Mouse (Mus musculus): ENCODE results near the gene Cd6. TPM values are rescaled to one million over a fixed set of nuclear protein-coding genes. Genes with fewer than 3 reads are reported as not detected.

Cd6 gene
- polyA plus RNA-seq, 1 experiment from 2014 or later: 0.07 TPM

DNA sequence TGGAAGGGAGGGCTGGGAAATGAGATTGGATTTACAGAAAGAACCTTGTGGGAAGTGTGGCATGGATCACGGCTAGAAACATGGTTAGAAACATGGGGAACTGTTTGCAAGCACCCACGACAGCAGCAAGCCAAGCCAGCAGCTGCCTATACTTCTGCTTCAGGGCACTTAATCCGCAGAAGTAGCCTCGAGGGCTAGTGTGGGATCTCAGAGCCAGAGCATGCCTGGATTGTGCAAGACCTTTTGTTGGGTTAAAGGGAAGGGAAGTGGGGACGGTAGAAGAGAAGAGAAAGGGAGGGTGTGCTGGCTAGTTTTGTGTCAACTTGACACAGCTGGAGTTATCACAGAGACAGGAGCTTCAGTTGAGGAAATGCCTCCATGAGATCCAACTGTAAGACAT, 26.1 kb downstream of the Cd6 start:
- Histone ChIP-seq H3K36me3 (ENCODE audit: control insufficient read depth, insufficient read depth, low read length) (no peaks in the 10 kb centered on the region), H3K9me3 (ENCODE audit: control insufficient read depth, low read length) (no peaks in the 10 kb centered on the region), H3K27me3 (ENCODE audit: control insufficient read depth, insufficient read depth, low read length) (no peaks in the 10 kb centered on the region), H3K4me1 (replicated peaks; ENCODE audit: control insufficient read depth, insufficient read depth) (no peaks in the 10 kb centered on the region), H3K4me2 (replicated peaks; ENCODE audit: low read depth) (no peak overlapping the region), H3K9ac (ENCODE audit: low read length) (no peak overlapping the region), H3K4me3 (ENCODE audit: low read depth, low read length) (no peak overlapping the region), H3K27ac (replicated peaks) (no peak overlapping the region)
- no peak for ATAC-seq (ENCODE audit: low FRiP score, low TSS enrichment)
- no peak for TF ChIP-seq EP300 (optimal IDR thresholded peaks at IDR 0.05)
- no peak for TF ChIP-seq CTCF (IDR thresholded peaks at IDR 0.05; ENCODE audit: low read depth)
- DNase-seq (ENCODE audit: low spot score): no peak
- 60% methylated on average over 5 of the region's 5 CpGs for WGBS

- Histone ChIP-seq H3K9me3 (ENCODE audit: control insufficient read depth, low read length) (no peaks in the 10 kb centered on the region), H3K36me3 (ENCODE audit: control insufficient read depth, insufficient read depth, low read length) (no peaks in the 10 kb centered on the region), H3K4me2 (replicated peaks; ENCODE audit: low read depth) (no peak overlapping the region), H3K27ac (replicated peaks) (no peak overlapping the region), H3K4me1 (replicated peaks; ENCODE audit: control insufficient read depth, insufficient read depth) (no peaks in the 10 kb centered on the region), H3K27me3 (ENCODE audit: control insufficient read depth, insufficient read depth, low read length) (no peaks in the 10 kb centered on the region), H3K4me3 (ENCODE audit: low read depth, low read length) (no peak overlapping the region), H3K9ac (ENCODE audit: low read length) (no peak overlapping the region)
- WGBS: 87% methylated on average over 6 of the region's 6 CpGs
- TF ChIP-seq EP300 (optimal IDR thresholded peaks at IDR 0.05): no peak
- TF ChIP-seq CTCF (IDR thresholded peaks at IDR 0.05; ENCODE audit: low read depth): no peak
- DNase-seq (ENCODE audit: low spot score): no peak
- ATAC-seq (ENCODE audit: low FRiP score, low TSS enrichment): no peak
Measured at GRCm38 (mm10) chr19:10801906-10802305, 28.0 kb downstream of the Cd6 start.

- Histone ChIP-seq H3K36me3 (ENCODE audit: control insufficient read depth, insufficient read depth, low read length) (no peaks in the 10 kb centered on the region), H3K4me3 (ENCODE audit: low read depth, low read length) (no peak overlapping the region), H3K4me1 (replicated peaks; ENCODE audit: control insufficient read depth, insufficient read depth) (no peaks in the 10 kb centered on the region), H3K27me3 (ENCODE audit: control insufficient read depth, insufficient read depth, low read length) (no peaks in the 10 kb centered on the region), H3K4me2 (replicated peaks; ENCODE audit: low read depth) (no peak overlapping the region), H3K9me3 (ENCODE audit: control insufficient read depth, low read length) (no peaks in the 10 kb centered on the region), H3K9ac (ENCODE audit: low read length) (no peak overlapping the region), H3K27ac (replicated peaks) (no peak overlapping the region)
- DNase-seq (ENCODE audit: low spot score): no peak
- 65% methylated on average over 6 of the region's 6 CpGs for WGBS
- no peak for ATAC-seq (ENCODE audit: low FRiP score, low TSS enrichment)
- TF ChIP-seq CTCF (IDR thresholded peaks at IDR 0.05; ENCODE audit: low read depth): no peak
- no peak for TF ChIP-seq EP300 (optimal IDR thresholded peaks at IDR 0.05)
Measured at GRCm38 (mm10) chr19:10801070-10801469, 28.8 kb downstream of the Cd6 start.

- Histone ChIP-seq H3K27ac (replicated peaks) (no peak overlapping the region), H3K36me3 (ENCODE audit: control insufficient read depth, insufficient read depth, low read length) (no peaks in the 10 kb centered on the region), H3K4me2 (replicated peaks; ENCODE audit: low read depth) (no peak overlapping the region), H3K4me1 (replicated peaks; ENCODE audit: control insufficient read depth, insufficient read depth) (no peaks in the 10 kb centered on the region), H3K4me3 (ENCODE audit: low read depth, low read length) (no peak overlapping the region), H3K27me3 (ENCODE audit: control insufficient read depth, insufficient read depth, low read length) (no peaks in the 10 kb centered on the region), H3K9ac (ENCODE audit: low read length) (no peak overlapping the region), H3K9me3 (ENCODE audit: control insufficient read depth, low read length) (no peaks in the 10 kb centered on the region)
- ATAC-seq (ENCODE audit: low FRiP score, low TSS enrichment) (no peak), DNase-seq (ENCODE audit: low spot score) (no peak)
- TF ChIP-seq CTCF (IDR thresholded peaks at IDR 0.05; ENCODE audit: low read depth): no peak
- no peak for TF ChIP-seq EP300 (optimal IDR thresholded peaks at IDR 0.05)
- 97% methylated on average over 17 of the region's 17 CpGs for WGBS
Measured at GRCm38 (mm10) chr19:10799155-10799554, 30.7 kb downstream of the Cd6 start.

DNA sequence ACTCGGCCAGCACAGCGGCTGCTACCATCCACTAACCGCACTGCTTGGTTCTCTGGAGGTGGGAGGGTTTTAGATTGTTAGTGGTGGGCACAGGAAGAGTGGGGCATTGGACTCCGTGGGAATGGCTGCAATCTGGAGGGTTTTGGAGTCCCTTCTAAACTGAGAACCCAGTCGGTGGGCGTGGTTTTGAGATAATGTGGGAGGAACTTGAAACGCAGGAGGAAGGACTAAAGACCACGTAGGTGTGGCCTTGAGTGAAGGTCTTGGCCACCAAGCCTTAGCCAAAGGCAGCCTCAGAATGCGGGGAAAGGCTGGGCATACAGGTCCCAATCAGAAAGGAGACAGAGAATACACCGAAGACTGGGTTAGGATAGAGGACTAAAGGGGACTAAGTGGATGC, 31.3 kb downstream of the Cd6 start:
- ATAC-seq (ENCODE audit: low FRiP score, low TSS enrichment) (no peak), DNase-seq (ENCODE audit: low spot score) (no peak)
- Histone ChIP-seq H3K4me3 (ENCODE audit: low read depth, low read length) (no peak overlapping the region), H3K27ac (replicated peaks) (no peak overlapping the region), H3K9ac (ENCODE audit: low read length) (no peak overlapping the region), H3K9me3 (ENCODE audit: control insufficient read depth, low read length) (no peaks in the 10 kb centered on the region), H3K27me3 (ENCODE audit: control insufficient read depth, insufficient read depth, low read length) (no peaks in the 10 kb centered on the region), H3K4me1 (replicated peaks; ENCODE audit: control insufficient read depth, insufficient read depth) (no peaks in the 10 kb centered on the region), H3K4me2 (replicated peaks; ENCODE audit: low read depth) (no peak overlapping the region), H3K36me3 (ENCODE audit: control insufficient read depth, insufficient read depth, low read length) (no peaks in the 10 kb centered on the region)
- no peak for TF ChIP-seq CTCF (IDR thresholded peaks at IDR 0.05; ENCODE audit: low read depth)
- TF ChIP-seq EP300 (optimal IDR thresholded peaks at IDR 0.05): no peak
- 64% methylated on average over 10 of the region's 10 CpGs for WGBS

- Histone ChIP-seq H3K4me1 (replicated peaks; ENCODE audit: control insufficient read depth, insufficient read depth) (no peaks in the 10 kb centered on the region), H3K36me3 (ENCODE audit: control insufficient read depth, insufficient read depth, low read length) (no peaks in the 10 kb centered on the region)
Measured at GRCm38 (mm10) chr19:10794916-10795315, 34.9 kb downstream of the Cd6 start.

More at GRCm38 (mm10) chr19:10794916-10795315, 34.9 kb downstream of the Cd6 start:
- ATAC-seq (ENCODE audit: low FRiP score, low TSS enrichment) (no peak), DNase-seq (ENCODE audit: low spot score) (no peak)
- Histone ChIP-seq H3K9me3 (ENCODE audit: control insufficient read depth, low read length) (no peaks in the 10 kb centered on the region), H3K9ac (ENCODE audit: low read length) (no peak overlapping the region), H3K4me2 (replicated peaks; ENCODE audit: low read depth) (no peak overlapping the region), H3K27me3 (ENCODE audit: control insufficient read depth, insufficient read depth, low read length) (no peaks in the 10 kb centered on the region), H3K27ac (replicated peaks) (no peak overlapping the region), H3K4me3 (ENCODE audit: low read depth, low read length) (no peak overlapping the region)
- WGBS: 58% methylated on average over 1 of the region's 1 CpGs
- TF ChIP-seq EP300 (optimal IDR thresholded peaks at IDR 0.05) (no peak), CTCF (IDR thresholded peaks at IDR 0.05; ENCODE audit: low read depth) (no peak)
